Mouse (Mus musculus) heart, embryonic 11.5 days (tissue): ENCODE results near the gene Suclg2. TPM values are rescaled to one million over a fixed set of nuclear protein-coding genes. Genes with fewer than 3 reads are reported as not detected.
"Not testable (repeated sequence)": the region's sequence is repeated elsewhere in the genome, so short reads cannot be mapped to it uniquely, and the experiment has no call there.

Experiments
- ATAC-seq: fragments of 200-750 bp; cut with Nextera tagmentation; replicated peaks from 2 replicates; pipeline ENCODE4 v1.8.0; 2017; ENCODE audit warnings: moderate library complexity; ENCODE audit not compliant: insufficient number of reproducible peaks, low FRiP score, low TSS enrichment
- H3K27ac ChIP-seq: fragments of 300-500 bp; sonication (generic); 2 replicates; pipeline ENCODE4 v1.5.1; 2014; ENCODE audit warnings: mild to moderate bottlenecking, low read depth, low read length
- H3K27me3 ChIP-seq: fragments of 300-500 bp; sonication (generic); 2 replicates; pipeline ENCODE4 v1.6.1; 2014; ENCODE audit warnings: mild to moderate bottlenecking, low read length, mixed read lengths; ENCODE audit not compliant: control insufficient read depth, insufficient read depth
- H3K36me3 ChIP-seq: fragments of 300-500 bp; sonication (generic); 2 replicates; pipeline ENCODE4 v1.6.1; 2014; ENCODE audit warnings: mild to moderate bottlenecking, low read length, moderate library complexity, mixed read lengths; ENCODE audit not compliant: control insufficient read depth, insufficient read depth
- H3K4me1 ChIP-seq: fragments of 300-500 bp; sonication (generic); 2 replicates; pipeline ENCODE4 v1.6.1; 2014; ENCODE audit warnings: low read length; ENCODE audit not compliant: control insufficient read depth, insufficient read depth
- H3K4me2 ChIP-seq: fragments of 300-500 bp; sonication (generic); 2 replicates; pipeline ENCODE4 v1.6.1; 2014; ENCODE audit warnings: mild to moderate bottlenecking, moderate library complexity
- H3K4me3 ChIP-seq: fragments of 300-500 bp; sonication (generic); 2 replicates; pipeline ENCODE4 v1.5.1; 2014; ENCODE audit warnings: low read depth, low read length
- H3K9ac ChIP-seq: fragments of 300-500 bp; sonication (generic); 2 replicates; pipeline ENCODE4 v1.6.1; 2014; ENCODE audit warnings: mild to moderate bottlenecking, low read depth, low read length, moderate library complexity
- H3K9me3 ChIP-seq: fragments of 300-500 bp; sonication (generic); replicated peaks from 2 replicates; pipeline ENCODE4 v1.6.1; 2016; ENCODE audit warnings: low read length; ENCODE audit not compliant: control insufficient read depth
- WGBS: fragments of 180-500 bp; shearing (Covaris S2); extraction: QIAGEN DNeasy Blood & Tissue Kit; methylation state at CpG from one replicate; pipeline ENCODE4 v1.1.7; 2014; ENCODE audit not compliant: insufficient replicate concordance; 5-methylcytosine and 5-hydroxymethylcytosine counted together
- polyA plus RNA-seq: library from polyadenylated mRNA; unstranded; fragments of >200 nt; fragmentation: Nextera tagmentation; extraction: Ambion mirVana; gene quantifications from 2 replicates; pipeline ENCODE4 v1.2.1, GENCODE M21; 2014

The Suclg2 gene
- polyA plus RNA-seq, 1 experiment from 2014 or later, result 90.5 TPM

GRCm38 (mm10) chr6:95621821-95622220 is 96.8 kb downstream of the Suclg2 start:
- Histone ChIP-seq H3K36me3 (no peaks in the 10 kb centered on the region), H3K27me3 (no peaks in the 10 kb centered on the region), H3K4me3 (no peak overlapping the region), H3K4me1 (no peaks in the 10 kb centered on the region), H3K9me3 (no peaks in the 10 kb centered on the region), H3K27ac (no peak overlapping the region), H3K9ac (no peak overlapping the region), H3K4me2 (no peak overlapping the region)
- 79% methylated on average over 2 of the region's 2 CpGs for WGBS
- ATAC-seq, result no peak

GRCm38 (mm10) chr6:95620804-95621203 is 97.8 kb downstream of the Suclg2 start:
- Histone ChIP-seq H3K4me2 (no peak overlapping the region), H3K27ac (no peak overlapping the region), H3K9me3 (no peaks in the 10 kb centered on the region), H3K4me3 (no peak overlapping the region), H3K9ac (no peak overlapping the region), H3K27me3 (no peaks in the 10 kb centered on the region), H3K4me1 (no peaks in the 10 kb centered on the region), H3K36me3 (no peaks in the 10 kb centered on the region)
- ATAC-seq, result no peak
- WGBS, result 84% methylated on average over 4 of the region's 4 CpGs

GRCm38 (mm10) chr6:95619817-95620216 is 98.8 kb downstream of the Suclg2 start:
- Histone ChIP-seq H3K4me1 (no peaks in the 10 kb centered on the region), H3K36me3 (no peaks in the 10 kb centered on the region), H3K27me3 (no peaks in the 10 kb centered on the region), H3K9me3 (no peaks in the 10 kb centered on the region), H3K9ac (no peak overlapping the region), H3K27ac (no peak overlapping the region), H3K4me2 (no peak overlapping the region), H3K4me3 (no peak overlapping the region)
- ATAC-seq, result no peak

GRCm38 (mm10) chr6:95618434-95618833 is 100.2 kb downstream of the Suclg2 start:
- no peak for ATAC-seq
- no peaks in the 10 kb centered on the region for H3K9me3 ChIP-seq
- no peak overlapping the region for H3K4me2 ChIP-seq
- H3K4me3 ChIP-seq, result no peak overlapping the region
- no peaks in the 10 kb centered on the region for H3K4me1 ChIP-seq
- H3K27ac ChIP-seq, result no peak overlapping the region
- 82% methylated on average over 4 of the region's 4 CpGs for WGBS
- no peak overlapping the region for H3K9ac ChIP-seq
- no peaks in the 10 kb centered on the region for H3K27me3 ChIP-seq
- H3K36me3 ChIP-seq, result no peaks in the 10 kb centered on the region

- no peaks in the 10 kb centered on the region for H3K9me3 ChIP-seq
- no peak overlapping the region for H3K4me2 ChIP-seq
- no peak overlapping the region for H3K27ac ChIP-seq
- H3K4me3 ChIP-seq, result no peak overlapping the region
- H3K4me1 ChIP-seq, result no peaks in the 10 kb centered on the region; the same call in 1 of the 2 replicates
- ATAC-seq, result no peak
- H3K27me3 ChIP-seq, result no peaks in the 10 kb centered on the region
- H3K9ac ChIP-seq, result no peak overlapping the region
- H3K36me3 ChIP-seq, result no peaks in the 10 kb centered on the region
- 79% methylated on average over 3 of the region's 3 CpGs for WGBS
Measured at GRCm38 (mm10) chr6:95613228-95613627, 105.4 kb downstream of the Suclg2 start.

GRCm38 (mm10) chr6:95612412-95613022 is 106.1 kb downstream of the Suclg2 start:
- Histone ChIP-seq H3K4me1 (no peaks in the 10 kb centered on the region; the same call in 1 of the 2 replicates), H3K9ac (no peak overlapping the region), H3K4me3 (no peak overlapping the region), H3K36me3 (no peaks in the 10 kb centered on the region), H3K4me2 (no peak overlapping the region), H3K9me3 (no peaks in the 10 kb centered on the region), H3K27me3 (no peaks in the 10 kb centered on the region), H3K27ac (no peak overlapping the region)
- WGBS, result 75% methylated on average over 3 of the region's 3 CpGs
- ATAC-seq, result no peak

GRCm38 (mm10) chr6:95611059-95611458 is 107.5 kb downstream of the Suclg2 start:
- 86% methylated on average over 3 of the region's 3 CpGs for WGBS
- no peaks in the 10 kb centered on the region for H3K27me3 ChIP-seq
- no peaks in the 10 kb centered on the region; the same call in 1 of the 2 replicates for H3K4me1 ChIP-seq

GRCm38 (mm10) chr6:95608123-95608522 is 110.5 kb downstream of the Suclg2 start:
- H3K36me3 ChIP-seq, result no peaks in the 10 kb centered on the region
- ATAC-seq, result no peak
- H3K4me3 ChIP-seq, result no peak overlapping the region
- no peak overlapping the region for H3K9ac ChIP-seq
- no peak overlapping the region for H3K27ac ChIP-seq
- H3K9me3 ChIP-seq, result no peaks in the 10 kb centered on the region
- H3K4me1 ChIP-seq, result no peaks in the 10 kb centered on the region; the same call in 1 of the 2 replicates
- H3K4me2 ChIP-seq, result no peak overlapping the region
- WGBS, result 78% methylated on average over 3 of the region's 3 CpGs
- no peaks in the 10 kb centered on the region for H3K27me3 ChIP-seq

More at GRCm38 (mm10) chr6:95611059-95611458, 107.5 kb downstream of the Suclg2 start:
- H3K36me3 ChIP-seq, result no peaks in the 10 kb centered on the region
- H3K9me3 ChIP-seq, result no peaks in the 10 kb centered on the region
- no peak overlapping the region for H3K9ac ChIP-seq
- no peak overlapping the region for H3K4me2 ChIP-seq
- ATAC-seq, result no peak
- no peak overlapping the region for H3K27ac ChIP-seq
- H3K4me3 ChIP-seq, result no peak overlapping the region

- WGBS, result 90% methylated on average over 8 of the region's 8 CpGs
- H3K4me1 ChIP-seq, H3K4me2 ChIP-seq, H3K4me3 ChIP-seq, H3K27ac ChIP-seq, H3K9me3 ChIP-seq, H3K27me3 ChIP-seq, H3K9ac ChIP-seq, ATAC-seq, H3K36me3 ChIP-seq: not testable (repeated sequence)
Measured at GRCm38 (mm10) chr6:95600731-95601130, 117.9 kb downstream of the Suclg2 start.
